Mouse (Mus musculus): ENCODE data around the gene Pik3c2a. TPM values are rescaled to one million over a fixed set of nuclear protein-coding genes. Genes with fewer than 3 reads are reported as not detected.

Pik3c2a gene
- total and polyA plus RNA-seq, 2 experiments, result 1.7 to 40.7 TPM

GRCm38 (mm10) chr7:116308632-116308991 is 134.6 kb downstream of the Pik3c2a start:
- peaks cover 2% of the 10 kb centered on the region; the same call in 1 of the 2 replicates for H3K4me1 ChIP-seq (ENCODE audit: control insufficient read depth, insufficient read depth, low read length)
- no peaks in the 10 kb centered on the region for H3K27me3 ChIP-seq (ENCODE audit: control insufficient read depth, insufficient read depth, low read length)
- peak overlapping the region; percentile 81 for H3K27ac ChIP-seq (replicated peaks; ENCODE audit: insufficient read depth, low read depth, low read length)
- H3K9ac ChIP-seq (ENCODE audit: low read depth, low read length), result peak overlapping the region; percentile 41
- WGBS, result 5% methylated on average over 16 of the region's 16 CpGs
- no peak for DNase-seq (ENCODE audit: extremely low read depth, low read depth, low spot score)
- peaks cover 7% of the 10 kb centered on the region; the same call in 1 of the 2 replicates for H3K79me2 ChIP-seq (ENCODE audit: control insufficient read depth, insufficient read depth, low read length)
- TF ChIP-seq CTCF (IDR thresholded peaks at IDR 0.05; ENCODE audit: low read depth, low read length), result no peak
- TF ChIP-seq POLR2A (IDR thresholded peaks at IDR 0.05; ENCODE audit: extremely low read depth, insufficient read depth, low read length), result no peak
- H3K36me3 ChIP-seq (ENCODE audit: control insufficient read depth, insufficient read depth, low read length), result no peaks in the 10 kb centered on the region
- peak overlapping the region; percentile 70 for H3K4me3 ChIP-seq (ENCODE audit: insufficient read depth, low read depth, low read length)

- Histone ChIP-seq H3K27me3 (ENCODE audit: control insufficient read depth, insufficient read depth, low read length) (no peaks in the 10 kb centered on the region), H3K4me1 (ENCODE audit: control insufficient read depth, insufficient read depth, low read length) (peaks cover 2% of the 10 kb centered on the region; the same call in 1 of the 2 replicates), H3K79me2 (ENCODE audit: control insufficient read depth, insufficient read depth, low read length) (peaks cover 7% of the 10 kb centered on the region; the same call in 1 of the 2 replicates), H3K4me3 (ENCODE audit: insufficient read depth, low read depth, low read length) (peak within 1 kb of the TSS; percentile 70), H3K36me3 (ENCODE audit: control insufficient read depth, insufficient read depth, low read length) (no peaks in the 10 kb centered on the region), H3K9ac (ENCODE audit: low read depth, low read length) (peak within 1 kb of the TSS; percentile 79), H3K27ac (replicated peaks; ENCODE audit: insufficient read depth, low read depth, low read length) (peak within 1 kb of the TSS; percentile 81)
- no peak for TF ChIP-seq CTCF (IDR thresholded peaks at IDR 0.05; ENCODE audit: low read depth, low read length)
- TF ChIP-seq POLR2A (IDR thresholded peaks at IDR 0.05; ENCODE audit: extremely low read depth, insufficient read depth, low read length), result no peak
- 1% methylated on average over 60 of the region's 65 CpGs for WGBS
- peak; percentile 71 for DNase-seq (ENCODE audit: extremely low read depth, low read depth, low spot score)
These were observed 135.2 kb downstream of the Pik3c2a start, which contains the start of gene Plekha7 for GRCm38 (mm10) chr7:116307871-116308631. Gene Plekha7, minus strand, starts transcription at chr7:116308376.

- Histone ChIP-seq H3K27ac (replicated peaks; ENCODE audit: insufficient read depth, low read depth, low read length) (peak overlapping the region; percentile 67), H3K9ac (ENCODE audit: low read depth, low read length) (peak overlapping the region; percentile 79), H3K4me1 (ENCODE audit: control insufficient read depth, insufficient read depth, low read length) (peaks cover 2% of the 10 kb centered on the region; the same call in 1 of the 2 replicates), H3K27me3 (ENCODE audit: control insufficient read depth, insufficient read depth, low read length) (no peaks in the 10 kb centered on the region), H3K4me3 (ENCODE audit: insufficient read depth, low read depth, low read length) (peak overlapping the region; percentile 70), H3K36me3 (ENCODE audit: control insufficient read depth, insufficient read depth, low read length) (no peaks in the 10 kb centered on the region), H3K79me2 (ENCODE audit: control insufficient read depth, insufficient read depth, low read length) (peaks cover 9% of the 10 kb centered on the region; the same call in 1 of the 2 replicates)
- under 1% methylated on average over 63 of the region's 63 CpGs for WGBS
- DNase-seq (ENCODE audit: extremely low read depth, low read depth, low spot score), result peak; percentile 95
- TF ChIP-seq POLR2A (IDR thresholded peaks at IDR 0.05; ENCODE audit: extremely low read depth, insufficient read depth, low read length) (no peak), CTCF (IDR thresholded peaks at IDR 0.05; ENCODE audit: low read depth, low read length) (no peak)
These were observed 136.0 kb downstream of the Pik3c2a start for GRCm38 (mm10) chr7:116307099-116307870.

GRCm38 (mm10) chr7:116306601-116307000 is 136.6 kb downstream of the Pik3c2a start:
- peaks cover 9% of the 10 kb centered on the region; the same call in 1 of the 2 replicates for H3K79me2 ChIP-seq (ENCODE audit: control insufficient read depth, insufficient read depth, low read length)
- H3K4me3 ChIP-seq (ENCODE audit: insufficient read depth, low read depth, low read length), result no peak overlapping the region
- no peak overlapping the region for H3K9ac ChIP-seq (ENCODE audit: low read depth, low read length)
- peaks cover 6% of the 10 kb centered on the region; the same call in 1 of the 2 replicates for H3K4me1 ChIP-seq (ENCODE audit: control insufficient read depth, insufficient read depth, low read length)
- H3K27me3 ChIP-seq (ENCODE audit: control insufficient read depth, insufficient read depth, low read length), result no peaks in the 10 kb centered on the region
- TF ChIP-seq POLR2A (IDR thresholded peaks at IDR 0.05; ENCODE audit: extremely low read depth, insufficient read depth, low read length), result no peak
- TF ChIP-seq CTCF (IDR thresholded peaks at IDR 0.05; ENCODE audit: low read depth, low read length), result no peak
- no peak overlapping the region for H3K27ac ChIP-seq (replicated peaks; ENCODE audit: insufficient read depth, low read depth, low read length)
- no peaks in the 10 kb centered on the region for H3K36me3 ChIP-seq (ENCODE audit: control insufficient read depth, insufficient read depth, low read length)
- 6% methylated on average over 5 of the region's 5 CpGs for WGBS
- DNase-seq (ENCODE audit: extremely low read depth, low read depth, low spot score), result no peak

- peaks cover 12% of the 10 kb centered on the region; the same call in 1 of the 2 replicates for H3K79me2 ChIP-seq (ENCODE audit: control insufficient read depth, insufficient read depth, low read length)
- H3K27me3 ChIP-seq (ENCODE audit: control insufficient read depth, insufficient read depth, low read length), result no peaks in the 10 kb centered on the region
- H3K4me1 ChIP-seq (ENCODE audit: control insufficient read depth, insufficient read depth, low read length), result peaks cover 8% of the 10 kb centered on the region
- no peaks in the 10 kb centered on the region for H3K36me3 ChIP-seq (ENCODE audit: control insufficient read depth, insufficient read depth, low read length)
- 73% methylated on average over 5 of the region's 5 CpGs for WGBS
- H3K4me3 ChIP-seq (ENCODE audit: insufficient read depth, low read depth, low read length), result no peak overlapping the region
- no peak overlapping the region for H3K27ac ChIP-seq (replicated peaks; ENCODE audit: insufficient read depth, low read depth, low read length)
- H3K9ac ChIP-seq (ENCODE audit: low read depth, low read length), result no peak overlapping the region
- no peak for DNase-seq (ENCODE audit: extremely low read depth, low read depth, low spot score)
- TF ChIP-seq CTCF (IDR thresholded peaks at IDR 0.05; ENCODE audit: low read depth, low read length), result no peak
- TF ChIP-seq POLR2A (IDR thresholded peaks at IDR 0.05; ENCODE audit: extremely low read depth, insufficient read depth, low read length), result no peak
These were observed 141.5 kb downstream of the Pik3c2a start for GRCm38 (mm10) chr7:116301661-116302311.
